Mouse (Mus musculus) G1E (cell line): ENCODE results near the gene Cnot6.

Experiments used
- CTCF ChIP-seq: IDR thresholded peaks from 2 replicates; pipeline ENCODE4 v1.5.1; 2012; ENCODE audit warnings: low read depth, low read length, inconsistent platforms, mixed read lengths
- GATA1 ChIP-seq: IDR thresholded peaks from 2 replicates; pipeline ENCODE4 v1.6.1; 2012; ENCODE audit warnings: borderline replicate concordance, low read length, inconsistent platforms, mixed read lengths
- TAL1 ChIP-seq: conservative IDR thresholded peaks from 2 replicates; pipeline ENCODE4 v1.6.1; 2012; ENCODE audit warnings: low read depth, low read length, inconsistent platforms, mixed read lengths

GRCm38 (mm10) chr11:49658065-49658464 is 54.5 kb downstream of the Cnot6 start:
- no peak for TF ChIP-seq CTCF
- no peak for TF ChIP-seq GATA1
- TF ChIP-seq TAL1: no peak
